Mouse (Mus musculus) C2C12 (cell line): Measurements from ENCODE around the gene Lamp1.

Experiments
- CEBPB ChIP-seq: IDR thresholded peaks from one replicate; pipeline ENCODE4 v1.6.1; 2011; ENCODE audit warnings: low read depth, mild to moderate bottlenecking, control low read depth, moderate library complexity
- CTCF ChIP-seq: IDR thresholded peaks from one replicate; pipeline ENCODE4 v1.5.1; 2011; ENCODE audit not compliant: control insufficient read depth, insufficient read depth, insufficient read length
- MYOD1 ChIP-seq: IDR thresholded peaks from one replicate; pipeline ENCODE4 v1.6.1; 2011; ENCODE audit warnings: low read depth; ENCODE audit not compliant: control insufficient read depth, insufficient read length

- TF ChIP-seq CTCF, result no peak
- TF ChIP-seq MYOD1, result no peak
- no peak for TF ChIP-seq CEBPB
Observed at GRCm38 (mm10) chr8:13202041-13202440, 43.1 kb downstream of the Lamp1 start.
